Mouse (Mus musculus) stomach, embryonic 16.5 days (tissue): Measurements from ENCODE around the gene Gm28230. TPM values are rescaled to one million over a fixed set of nuclear protein-coding genes. Genes with fewer than 3 reads are reported as not detected.

Source experiments
- ATAC-seq: fragments of 200-750 bp; cut with Nextera tagmentation; 2 replicates; pipeline ENCODE4 v1.8.0; 2017; ENCODE audit warnings: moderate number of reproducible peaks, moderate TSS enrichment; ENCODE audit not compliant: insufficient read depth, low FRiP score
- H3K27ac ChIP-seq: fragments of 300-500 bp; sonication (generic); 2 replicates; pipeline ENCODE4 v1.5.1; 2014; ENCODE audit warnings: low read length
- H3K27me3 ChIP-seq: fragments of 300-500 bp; sonication (generic); 2 replicates; pipeline ENCODE4 v1.6.1; 2014; ENCODE audit warnings: low read length, control low read depth, mixed read lengths; ENCODE audit not compliant: control insufficient read depth, insufficient read depth
- H3K36me3 ChIP-seq: fragments of 300-500 bp; sonication (generic); 2 replicates; pipeline ENCODE4 v1.6.1; 2014; ENCODE audit warnings: low read length; ENCODE audit not compliant: control insufficient read depth, insufficient read depth
- H3K4me1 ChIP-seq: fragments of 300-500 bp; sonication (generic); 2 replicates; pipeline ENCODE4 v1.6.1; 2014; ENCODE audit warnings: low read length, control low read depth, mixed read lengths; ENCODE audit not compliant: control insufficient read depth, insufficient read depth
- H3K4me2 ChIP-seq: fragments of 300-500 bp; sonication (generic); 2 replicates; pipeline ENCODE4 v1.6.1; 2014; ENCODE audit warnings: low read depth, low read length, mixed read lengths
- H3K4me3 ChIP-seq: fragments of 300-500 bp; sonication (generic); replicated peaks from 2 replicates; pipeline ENCODE4 v1.5.1; 2014; ENCODE audit warnings: mild to moderate bottlenecking, low read length
- H3K9ac ChIP-seq: fragments of 300-500 bp; sonication (generic); 2 replicates; pipeline ENCODE4 v1.6.1; 2014; ENCODE audit warnings: low read length
- H3K9me3 ChIP-seq: fragments of 300-500 bp; sonication (generic); replicated peaks from 2 replicates; pipeline ENCODE4 v1.6.1; 2016; ENCODE audit warnings: low read length, control low read depth; ENCODE audit not compliant: control insufficient read depth
- WGBS: fragments of 180-500 bp; shearing (Covaris S2); extraction: QIAGEN DNeasy Blood & Tissue Kit; methylation state at CpG from one replicate; pipeline ENCODE4 v1.1.7; 2014; 5-methylcytosine and 5-hydroxymethylcytosine counted together
- polyA plus RNA-seq: library from polyadenylated mRNA; unstranded; fragments of >200 nt; fragmentation: Nextera tagmentation; extraction: Ambion mirVana; gene quantifications from 2 replicates; pipeline ENCODE4 v1.2.1, GENCODE M21; 2015

Gm28230 gene
- polyA plus RNA-seq, 1 experiment from 2014 or later = 0.13 TPM

DNA sequence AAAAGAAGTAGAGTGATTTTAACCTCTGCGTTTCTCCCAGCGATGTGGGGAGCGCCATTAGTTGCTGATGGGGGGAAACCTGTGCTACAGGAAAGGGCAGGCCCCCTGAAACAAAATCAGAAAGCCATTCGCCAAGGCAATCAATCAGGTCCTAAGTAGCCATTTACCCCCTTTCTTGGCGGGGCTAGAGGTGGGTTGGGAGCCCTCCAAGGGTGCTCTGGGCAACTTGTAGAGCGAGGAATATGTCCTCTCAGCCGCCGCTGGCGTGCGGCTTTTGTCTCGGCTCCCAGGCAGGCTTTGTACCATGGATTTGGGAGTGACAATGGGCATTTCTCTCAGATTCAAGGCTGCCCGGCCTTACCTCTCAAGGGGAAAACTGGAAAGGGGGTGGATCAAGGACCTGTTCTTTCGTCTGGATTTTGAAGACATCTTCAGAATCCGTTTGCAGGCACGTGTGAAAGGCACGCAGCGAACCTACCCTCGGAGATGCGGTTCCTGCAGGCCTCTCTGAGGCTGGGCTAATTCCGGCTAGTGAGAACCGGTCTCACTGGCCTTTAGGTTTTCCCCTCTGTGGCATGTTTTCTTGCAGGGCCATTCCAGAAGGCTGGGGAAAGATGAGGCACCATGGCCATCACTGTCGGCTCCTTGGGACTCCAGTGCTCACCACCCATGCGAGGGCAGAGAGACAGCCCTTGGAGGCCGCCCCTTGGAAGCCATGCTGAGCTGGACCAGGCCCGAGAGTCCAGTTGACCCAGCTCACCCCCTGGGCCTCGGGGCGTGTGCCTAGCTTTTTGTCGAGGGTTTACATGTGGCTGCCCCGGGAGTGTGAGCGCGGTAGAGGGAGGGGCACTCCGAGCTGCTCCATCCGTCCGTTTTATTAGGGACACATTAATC is 29.8 kb upstream of the Gm28230 start:
- no peaks in the 10 kb centered on the region for H3K36me3 ChIP-seq
- H3K9me3 ChIP-seq = no peaks in the 10 kb centered on the region
- ATAC-seq = no peak
- H3K27me3 ChIP-seq = peaks cover 99% of the 10 kb centered on the region
- WGBS = 4% methylated on average over 34 of the region's 34 CpGs
- H3K27ac ChIP-seq = no peak overlapping the region
- no peak overlapping the region for H3K4me3 ChIP-seq
- no peak overlapping the region for H3K4me2 ChIP-seq
- no peak overlapping the region for H3K9ac ChIP-seq
- peaks cover 6% of the 10 kb centered on the region for H3K4me1 ChIP-seq

DNA sequence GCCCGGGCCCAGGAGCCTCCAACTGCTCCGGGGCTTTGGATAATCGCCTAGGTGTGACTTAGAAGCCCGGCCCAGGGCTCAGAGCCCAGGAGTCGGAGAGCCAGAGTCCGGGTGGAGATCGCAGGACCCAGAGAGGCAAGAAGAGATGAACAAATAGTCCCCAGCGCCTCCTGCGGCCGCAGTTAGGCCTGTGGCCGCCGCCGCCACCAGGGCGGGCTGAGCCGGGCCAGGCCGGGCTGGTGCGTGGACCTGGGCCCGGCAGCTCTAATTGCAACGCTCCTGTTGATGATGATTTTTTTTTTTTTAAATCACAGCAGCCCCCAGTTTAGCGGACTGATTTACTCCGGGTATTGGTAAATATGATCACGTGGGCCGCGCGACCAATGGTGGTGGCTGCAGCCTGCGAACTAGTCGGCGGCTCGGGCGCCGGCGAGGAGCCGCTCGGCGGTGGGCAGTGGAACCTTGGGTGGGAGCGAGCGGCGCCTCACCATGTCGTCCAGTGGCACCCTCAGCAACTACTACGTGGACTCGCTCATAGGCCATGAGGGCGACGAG is 28.9 kb upstream of the Gm28230 start, which contains the start of gene Hoxd9:
Gene Hoxd9, plus strand, starts transcription at position 161 of the 555 bp plus-strand sequence.
- Histone ChIP-seq H3K27ac (no peak within 1 kb of the TSS), H3K27me3 (peaks cover 96% of the 10 kb centered on the region), H3K9ac (no peak within 1 kb of the TSS), H3K36me3 (no peaks in the 10 kb centered on the region), H3K9me3 (no peaks in the 10 kb centered on the region), H3K4me3 (peak within 1 kb of the TSS; percentile 39), H3K4me2 (peak within 1 kb of the TSS; percentile 50), H3K4me1 (peaks cover 6% of the 10 kb centered on the region)
- no peak for ATAC-seq
- WGBS = under 1% methylated on average over 43 of the region's 43 CpGs

DNA sequence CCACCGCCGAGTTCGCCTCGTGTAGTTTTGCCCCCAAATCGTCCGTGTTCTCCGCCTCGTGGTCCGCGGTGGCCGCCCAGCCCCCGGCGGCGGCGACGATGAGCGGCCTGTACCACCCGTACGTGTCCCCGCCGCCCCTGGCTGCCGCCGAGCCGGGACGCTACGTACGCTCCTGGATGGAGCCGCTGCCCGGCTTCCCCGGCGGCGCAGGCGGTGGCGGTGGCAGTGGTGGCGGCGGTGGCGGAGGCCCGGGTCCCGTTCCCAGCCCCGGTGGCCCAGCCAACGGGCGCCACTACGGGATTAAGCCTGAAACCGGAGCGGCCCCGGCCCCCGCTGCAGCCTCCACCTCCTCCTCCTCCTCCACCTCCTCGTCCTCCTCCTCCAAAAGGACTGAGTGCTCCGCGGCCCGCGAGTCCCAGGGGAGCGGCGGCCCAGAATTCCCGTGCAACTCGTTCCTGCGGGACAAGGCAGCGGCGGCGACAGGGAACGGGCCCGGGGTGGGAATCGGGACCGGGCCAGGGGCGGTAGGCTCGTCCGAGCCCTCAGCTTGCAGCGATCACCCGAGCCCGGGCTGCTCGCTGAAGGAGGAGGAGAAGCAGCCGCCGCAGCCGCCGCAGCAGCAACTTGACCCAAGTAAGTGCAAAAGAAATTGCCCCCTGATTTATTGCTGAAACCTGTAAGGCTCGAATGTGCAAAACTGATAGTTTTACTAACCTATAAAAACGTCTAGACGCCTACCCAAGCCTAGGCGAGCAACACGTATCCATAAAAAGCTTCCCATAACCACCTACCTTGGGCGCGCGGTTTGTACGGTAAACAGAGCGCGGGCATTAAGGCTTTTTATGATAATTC is 28.1 kb upstream of the Gm28230 start:
- H3K36me3 ChIP-seq = no peaks in the 10 kb centered on the region
- peaks cover 96% of the 10 kb centered on the region for H3K27me3 ChIP-seq
- no peak overlapping the region for H3K27ac ChIP-seq
- peak overlapping the region; percentile 39 for H3K4me3 ChIP-seq
- no peak for ATAC-seq
- under 1% methylated on average over 81 of the region's 86 CpGs for WGBS
- H3K9ac ChIP-seq = no peak overlapping the region
- H3K9me3 ChIP-seq = no peaks in the 10 kb centered on the region
- H3K4me1 ChIP-seq = peaks cover 6% of the 10 kb centered on the region
- peak overlapping the region; percentile 50 for H3K4me2 ChIP-seq

DNA sequence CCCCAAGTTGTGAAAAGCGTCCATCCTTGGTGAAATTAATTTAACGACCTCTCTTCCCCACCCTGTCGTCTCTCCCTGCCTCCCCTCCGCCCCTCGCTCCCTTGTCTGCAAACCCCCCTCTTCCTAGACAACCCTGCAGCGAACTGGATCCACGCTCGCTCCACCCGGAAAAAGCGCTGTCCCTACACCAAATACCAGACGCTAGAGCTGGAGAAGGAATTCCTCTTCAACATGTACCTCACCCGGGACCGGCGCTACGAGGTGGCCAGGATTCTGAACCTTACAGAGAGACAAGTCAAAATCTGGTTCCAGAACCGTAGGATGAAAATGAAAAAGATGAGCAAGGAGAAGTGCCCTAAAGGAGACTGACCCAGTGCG is 27.5 kb upstream of the Gm28230 start:
- Histone ChIP-seq H3K4me1 (peaks cover 6% of the 10 kb centered on the region), H3K36me3 (no peaks in the 10 kb centered on the region), H3K27me3 (peaks cover 94% of the 10 kb centered on the region), H3K27ac (no peak overlapping the region), H3K9ac (no peak overlapping the region), H3K9me3 (no peaks in the 10 kb centered on the region), H3K4me3 (no peak overlapping the region), H3K4me2 (no peak overlapping the region)
- no peak for ATAC-seq
- 2% methylated on average over 17 of the region's 17 CpGs for WGBS

- Histone ChIP-seq H3K4me3 (no peak overlapping the region), H3K9ac (no peak overlapping the region), H3K27ac (no peak overlapping the region), H3K9me3 (no peaks in the 10 kb centered on the region), H3K4me1 (peaks cover 6% of the 10 kb centered on the region), H3K36me3 (no peaks in the 10 kb centered on the region), H3K27me3 (peaks cover 94% of the 10 kb centered on the region), H3K4me2 (no peak overlapping the region)
- ATAC-seq = no peak
- 10% methylated on average over 23 of the region's 23 CpGs for WGBS
These were observed 26.6 kb upstream of the Gm28230 start for GRCm38 (mm10) chr2:74699664-74700545.

DNA sequence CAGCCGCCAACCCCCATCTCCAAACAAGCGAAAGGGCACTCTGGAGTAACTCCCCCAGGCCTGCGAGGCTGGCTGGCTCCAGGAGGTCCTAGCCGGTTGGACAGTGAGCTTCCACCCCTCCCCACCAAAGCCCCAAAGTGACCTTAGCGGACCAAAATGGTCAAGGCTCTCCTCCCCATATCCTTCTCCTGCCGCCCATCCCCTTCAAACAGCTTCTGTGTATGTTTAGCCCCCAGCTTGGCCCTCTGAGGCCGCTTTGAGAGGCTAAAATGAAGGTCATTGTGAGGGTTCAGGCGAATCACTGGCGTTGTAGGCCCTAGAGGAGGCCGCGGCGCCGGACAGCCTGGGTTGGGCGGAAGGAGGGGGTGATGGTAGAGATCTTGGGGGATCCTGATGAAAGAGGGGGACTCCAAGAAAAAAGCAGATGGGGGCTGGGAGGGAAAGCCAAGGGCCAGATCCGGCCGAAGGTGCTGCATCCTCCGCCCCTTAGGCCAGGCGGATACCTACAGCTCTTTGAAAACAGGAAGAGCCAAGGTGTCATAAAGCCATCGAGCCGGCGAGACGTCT is 25.9 kb upstream of the Gm28230 start:
- H3K27ac ChIP-seq = no peak overlapping the region
- H3K4me3 ChIP-seq = no peak overlapping the region
- H3K4me1 ChIP-seq = peaks cover 8% of the 10 kb centered on the region
- no peak overlapping the region for H3K9ac ChIP-seq
- no peaks in the 10 kb centered on the region for H3K9me3 ChIP-seq
- WGBS = 9% methylated on average over 22 of the region's 22 CpGs
- H3K36me3 ChIP-seq = no peaks in the 10 kb centered on the region
- H3K4me2 ChIP-seq = no peak overlapping the region
- ATAC-seq = no peak
- H3K27me3 ChIP-seq = peaks cover 94% of the 10 kb centered on the region

GRCm38 (mm10) chr2:74701949-74702819 is 24.3 kb upstream of the Gm28230 start:
- Histone ChIP-seq H3K9me3 (no peaks in the 10 kb centered on the region), H3K4me1 (peaks cover 9% of the 10 kb centered on the region), H3K27me3 (peaks cover 90% of the 10 kb centered on the region), H3K36me3 (no peaks in the 10 kb centered on the region), H3K4me3 (no peak overlapping the region), H3K27ac (no peak overlapping the region), H3K9ac (no peak overlapping the region), H3K4me2 (no peak overlapping the region)
- ATAC-seq = no peak
- 13% methylated on average over 17 of the region's 17 CpGs for WGBS
